Mouse (Mus musculus): ENCODE results near the gene Hdac9.

- TF ChIP-seq CTCF (conservative IDR thresholded peaks at IDR 0.05; ENCODE audit: insufficient read depth, insufficient read length, low read depth, low read length) (no peak), POLR2A (IDR thresholded peaks at IDR 0.05; ENCODE audit: low read depth, low read length) (no peak)
Measured at GRCm38 (mm10) chr12:34747266-34747665, 169.6 kb downstream of the Hdac9 start.
